Mouse (Mus musculus) CD4-positive, CD25-positive, alpha-beta regulatory T cell, adult 9 weeks (primary cell): Measurements from ENCODE around the gene Zcrb1. TPM values are rescaled to one million over a fixed set of nuclear protein-coding genes. Genes with fewer than 3 reads are reported as not detected.

Source experiments
- polyA plus RNA-seq: library from polyadenylated mRNA; unstranded; fragments of 100-300 nt; shearing (Covaris generic); gene quantifications from one replicate; pipeline ENCODE4 v1.2.1, GENCODE M21; 2017

The Zcrb1 gene
- 34.9 TPM for polyA plus RNA-seq

GRCm38 (mm10) chr15:93397826-93398698 lies at the start of gene Zcrb1, which contains the start of gene Pphln1:
Gene Zcrb1 (minus strand): TSS chr15:93398334.
Gene Pphln1 (plus strand): TSS chr15:93398350.

GRCm38 (mm10) chr15:93336925-93337761 lies 61.0 kb downstream of the Zcrb1 start, which contains the start of gene Yaf2:
Gene Yaf2 (minus strand): TSS chr15:93336935.

Other genes starting within 250 kb of the Zcrb1 start
- 3.4 TPM for gene Gxylt1, start 123.2 kb downstream of the Zcrb1 start, polyA plus RNA-seq
- 22.2 TPM for gene Yaf2, start 61.4 kb downstream of the Zcrb1 start, polyA plus RNA-seq
- gene Pphln1, start within 50 bp of the Zcrb1 start, polyA plus RNA-seq, result 52.2 TPM
- gene Prickle1, start 197.6 kb upstream of the Zcrb1 start, polyA plus RNA-seq, result 1.1 TPM